Mouse (Mus musculus): Measurements from ENCODE around the gene Tcp1. TPM values are rescaled to one million over a fixed set of nuclear protein-coding genes. Genes with fewer than 3 reads are reported as not detected.

Tcp1 gene
- total RNA-seq, 2 experiments from 2014 or later: 201 to 208 TPM

DNA sequence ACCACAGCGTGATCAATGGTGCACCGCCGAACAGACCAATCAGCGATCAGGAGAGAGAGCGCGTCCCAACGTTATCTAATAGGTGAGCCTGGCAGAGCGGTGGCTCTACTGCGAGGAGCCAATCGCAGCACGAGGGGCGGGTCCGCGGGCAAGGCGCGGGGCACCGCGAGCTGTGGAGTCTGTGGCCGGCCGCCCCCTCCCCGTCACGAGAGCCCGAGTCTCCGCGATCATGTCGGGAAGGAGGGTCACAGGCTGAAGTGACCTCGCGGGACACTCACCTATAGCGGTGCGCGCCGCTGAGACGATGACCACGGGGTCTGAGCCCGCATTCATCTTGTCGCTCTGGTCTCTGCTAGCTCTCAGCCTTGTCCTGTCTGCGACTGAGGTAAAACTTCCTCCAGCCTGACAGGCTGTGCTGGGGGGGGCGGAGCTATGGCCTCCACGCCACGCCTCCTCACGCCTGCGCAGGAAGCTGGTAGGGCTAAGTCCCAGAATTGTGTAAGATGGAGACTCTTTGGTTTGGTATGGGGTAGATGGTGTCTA, 44.9 kb downstream of the Tcp1 start, which contains the start of gene Acat2:
TSS of gene Acat2 (minus strand) at position 417 of the 543 bp plus-strand sequence.
- DNase-seq (ENCODE audit: low spot score in 2 of 2): peak; percentile 92 to 94
- H3K27ac ChIP-seq: peak within 1 kb of the TSS; percentile 91
- TF ChIP-seq CTCF (conservative IDR thresholded peaks at IDR 0.05): no peak
- peak within 1 kb of the TSS; percentile 87 for H3K4me3 ChIP-seq

GRCm38 (mm10) chr17:12963476-12963875, 48.0 kb downstream of the Tcp1 start:
- H3K4me3 ChIP-seq: no peak overlapping the region
- DNase-seq (ENCODE audit: low spot score in 2 of 2): no peak
- no peak overlapping the region for H3K27ac ChIP-seq
- TF ChIP-seq CTCF (conservative IDR thresholded peaks at IDR 0.05): no peak

GRCm38 (mm10) chr17:12967173-12967572, 51.7 kb downstream of the Tcp1 start:
- TF ChIP-seq CTCF (conservative IDR thresholded peaks at IDR 0.05): no peak
- H3K27ac ChIP-seq: no peak overlapping the region
- H3K4me3 ChIP-seq: no peak overlapping the region
- no peak for DNase-seq (ENCODE audit: low spot score in 2 of 2)

DNA sequence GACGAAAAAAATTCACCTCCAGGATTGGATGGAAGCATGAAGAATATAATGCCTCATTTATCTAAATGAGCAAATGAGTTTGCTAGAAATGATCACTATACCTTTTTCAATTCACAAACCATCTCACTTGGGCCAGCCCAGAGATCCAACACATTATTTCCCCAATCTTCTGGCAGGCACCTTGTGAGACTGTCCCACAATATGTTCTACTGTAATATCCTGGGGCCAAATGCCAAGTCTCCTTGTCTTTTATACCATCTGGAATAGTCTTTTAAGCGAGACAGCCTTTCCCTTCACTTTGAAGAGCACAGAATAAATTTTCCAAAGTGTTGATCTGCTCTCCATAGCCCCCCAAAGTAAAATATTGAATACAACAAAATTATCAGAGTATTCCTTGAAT, 58.4 kb downstream of the Tcp1 start:
- DNase-seq (ENCODE audit: low spot score in 2 of 2): no peak
- Histone ChIP-seq H3K4me3 (no peak overlapping the region), H3K27ac (no peak overlapping the region)
- no peak for TF ChIP-seq CTCF (conservative IDR thresholded peaks at IDR 0.05)

Other genes starting within 250 kb of the Tcp1 start
- gene Slc22a1, start 239.9 kb upstream of the Tcp1 start, total RNA-seq (2021): not detected
- gene Igf2r, start 146.0 kb upstream of the Tcp1 start, total RNA-seq (2021): 10 to 100 TPM; 27.9 to 30.3 TPM
- 10 to 100 TPM; 56.2 to 56.3 TPM for gene Mas1, start 47.6 kb upstream of the Tcp1 start, total RNA-seq (2021)
- under 1 TPM in 1 of 2 experiments, not detected in 1; 0.25 TPM for gene Mrgprh, start 39.7 kb upstream of the Tcp1 start, total RNA-seq (2021)
- 1 to 10 TPM; 3.9 to 6.2 TPM for gene Pnldc1, start 5.5 kb upstream of the Tcp1 start, total RNA-seq (2021)
- gene Mrpl18, start 644 bp downstream of the Tcp1 start, total RNA-seq (2021): 10 to 100 TPM; 60.9 to 68.9 TPM
- 1 to 10 TPM; 4.1 to 6.6 TPM for gene Acat3, start 24.9 kb downstream of the Tcp1 start, total RNA-seq (2021)
- 10 to 100 TPM; 44.2 to 44.4 TPM for gene Acat2, start 45.0 kb downstream of the Tcp1 start, total RNA-seq (2021)
- 10 to 100 TPM; 52.3 to 59.6 TPM for gene Wtap, start 78.5 kb downstream of the Tcp1 start, total RNA-seq (2021)
- gene Sod2, start 91.1 kb downstream of the Tcp1 start, total RNA-seq (2021): 100 to 1,000 TPM; 237 to 252 TPM
- gene Gpr31b, start 136.6 kb downstream of the Tcp1 start, total RNA-seq (2021): not detected
- 1 to 10 TPM in 1 of 2 experiments, under 1 TPM in 1; 0.88 to 1.5 TPM for gene Tcp10b, start 145.4 kb downstream of the Tcp1 start, total RNA-seq (2021)
- gene Unc93a, start 216.1 kb downstream of the Tcp1 start, total RNA-seq (2021): not detected